Mouse (Mus musculus): ENCODE data around the gene Prkce.

The Prkce gene

DNA sequence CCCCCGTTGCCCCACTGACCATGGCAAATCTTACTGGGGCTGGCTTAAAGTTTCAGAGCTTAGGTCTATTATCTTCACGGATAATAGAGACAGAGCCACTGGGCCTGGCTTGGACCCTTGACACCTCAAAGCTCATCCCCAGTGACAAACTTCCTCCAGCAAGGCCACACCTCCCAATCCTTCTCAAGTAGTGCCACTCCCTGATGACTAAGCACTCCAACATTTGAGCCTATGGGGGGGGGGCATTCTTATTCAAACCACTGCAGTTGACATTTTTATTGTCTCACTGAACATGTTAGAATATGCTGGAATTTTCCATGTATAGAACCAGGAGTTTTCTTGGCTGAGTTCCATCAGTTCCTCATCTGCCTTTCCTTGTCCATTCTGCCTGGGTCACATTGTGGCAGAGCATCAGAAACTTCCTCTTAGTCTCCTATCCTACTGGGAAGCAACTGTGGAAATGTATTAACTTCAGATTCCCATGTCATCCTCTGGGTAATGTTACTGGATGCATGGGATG is 523.3 kb downstream of the Prkce start:
- in situ Hi-C loops (cut with MboI; ENCODE audit: unreplicated experiment in 2 of 2), result no loop called here

DNA sequence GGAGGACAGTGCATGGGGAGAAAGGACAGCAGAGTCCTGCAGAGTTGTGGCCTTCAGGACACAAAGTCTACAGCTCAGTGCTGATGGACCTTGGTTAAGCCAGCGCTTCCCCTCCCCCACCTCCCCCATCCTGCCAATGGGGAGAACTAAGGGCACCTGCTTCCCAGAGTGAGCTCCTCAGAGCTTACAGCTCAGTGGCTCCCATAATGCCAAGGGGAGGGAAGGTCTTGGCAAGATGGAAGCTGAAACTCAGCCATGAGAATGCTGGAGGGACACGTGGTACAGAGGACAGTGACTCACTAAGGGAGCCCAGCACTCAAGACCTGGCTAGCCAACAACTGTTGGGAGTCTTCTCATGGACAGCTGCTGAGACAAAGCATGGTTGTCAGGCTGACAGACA is 530.2 kb downstream of the Prkce start:
- in situ Hi-C loops (cut with MboI; ENCODE audit: unreplicated experiment in 2 of 2), result no loop called here

DNA sequence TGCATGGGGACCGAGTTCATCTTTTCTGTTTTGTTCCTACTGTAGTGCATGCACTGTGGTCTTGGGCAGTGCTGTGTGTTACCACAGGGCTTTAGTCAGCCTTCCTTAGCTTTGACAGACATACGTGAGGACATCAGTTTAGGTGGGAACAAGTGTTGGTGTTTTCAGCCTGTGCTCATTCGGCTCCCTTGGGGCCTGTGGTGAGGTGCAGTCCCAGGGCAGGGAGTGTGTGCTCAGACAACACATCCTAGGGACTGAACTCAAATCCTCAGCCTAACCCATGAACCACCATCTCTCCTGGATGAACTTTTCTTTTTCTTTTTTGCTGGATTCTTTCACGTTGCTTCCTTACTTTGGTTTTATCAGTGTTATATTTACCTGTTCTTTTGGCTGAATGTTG is 535.8 kb downstream of the Prkce start:
- in situ Hi-C loops (cut with MboI; ENCODE audit: unreplicated experiment in 2 of 2), result no loop called here

DNA sequence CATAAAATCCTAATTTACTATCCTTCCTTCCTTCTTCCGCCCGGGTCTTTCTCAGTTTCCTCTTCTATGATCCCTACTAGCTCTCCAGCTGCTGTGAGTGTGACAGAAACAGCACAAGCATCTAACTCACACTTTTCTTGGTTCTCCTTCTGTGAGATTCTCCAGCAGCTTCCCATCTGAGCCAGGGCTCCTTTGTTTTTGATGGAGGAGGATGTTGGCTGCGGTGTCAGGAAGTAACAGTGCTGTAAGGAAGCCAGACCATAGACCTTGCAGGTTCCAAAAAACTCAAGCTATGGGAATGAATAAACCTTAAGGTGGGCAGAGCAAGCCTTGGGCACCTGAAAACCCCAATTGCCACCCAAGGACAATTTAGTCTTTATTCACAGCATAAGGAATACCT is 537.7 kb downstream of the Prkce start:
- in situ Hi-C loops (cut with MboI; ENCODE audit: unreplicated experiment in 2 of 2), result no loop called here

DNA sequence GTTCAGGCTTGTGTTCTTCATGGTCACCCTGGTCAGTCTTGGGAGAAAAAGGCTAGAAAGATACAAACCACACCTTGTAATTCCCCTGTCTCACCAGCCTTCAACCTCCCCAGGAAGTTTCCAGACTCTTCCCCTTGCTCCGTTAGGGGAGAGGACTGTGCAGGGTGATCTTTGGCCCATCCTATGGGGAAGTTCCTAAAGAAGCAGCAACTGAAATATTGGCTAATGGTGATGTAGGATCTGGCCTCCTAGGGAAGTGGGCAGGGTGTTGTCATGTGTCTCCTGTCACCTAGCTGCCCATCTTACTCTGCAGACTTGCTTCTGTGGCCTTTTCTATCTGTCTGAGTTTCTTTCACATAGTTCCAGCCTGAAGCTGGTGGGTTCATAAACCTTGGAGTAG is 538.9 kb downstream of the Prkce start:
- in situ Hi-C loops (cut with MboI; ENCODE audit: unreplicated experiment in 2 of 2), result no loop called here
